ENCODE assay signal across 15 mouse cellular contexts in genomic region chr2:138708763-138709162, GRCm38 (mm10).
A peak's percentile ranks its signal among the peaks of the same experiment; 100 is the strongest.
DNase-seq lines count a peak whose midpoint lies in the region; ATAC-seq and TF ChIP-seq lines count a peak whose summit lies in the region.
"Had no signal": no experiment of that assay in that cellular context is flagged by ENCODE, and none has a peak within 500 bp of the region (broad histone marks: within the 10 kb centered on the region; RNA-seq: fewer than 3 reads in every experiment).

No protein-coding gene starts in this region.

- 4% methylated on average over 2 of the region's 2 CpGs for WGBS in kidney, embryonic 14.5 days
- WGBS in limb, embryonic 13.5 days, result 3% methylated on average over 2 of the region's 2 CpGs
- 28% methylated on average over 2 of the region's 2 CpGs for WGBS in limb, embryonic 10.5 days
- 4% methylated on average over 2 of the region's 2 CpGs for WGBS in neural tube, embryonic 14.5 days

- no peaks in the 10 kb centered on the region for H3K27me3 ChIP-seq in kidney, embryonic 14.5 days (ENCODE audit: control insufficient read depth, insufficient read depth, low read length)
- H3K27me3 ChIP-seq in limb, embryonic 13.5 days, result no peaks in the 10 kb centered on the region
- no peaks in the 10 kb centered on the region for H3K27me3 ChIP-seq in limb, embryonic 10.5 days (ENCODE audit: low read depth, poor library complexity, severe bottlenecking)
- H3K27me3 ChIP-seq in neural tube, embryonic 14.5 days (ENCODE audit: control insufficient read depth, insufficient read depth, low read length), result no peaks in the 10 kb centered on the region
- H3K27me3 ChIP-seq: embryonic facial prominence, embryonic 15.5 days; liver, embryonic 15.5 days had no signal

- ATAC-seq in kidney, embryonic 14.5 days (ENCODE audit: low FRiP score, low TSS enrichment), result peak; percentile 57; the same call in 1 of the 2 replicates
- no peak for ATAC-seq in limb, embryonic 13.5 days (ENCODE audit: low FRiP score, low read depth)
- peak; percentile 72 for ATAC-seq in neural tube, embryonic 14.5 days (ENCODE audit: low read depth)
- ATAC-seq: forebrain, embryonic 16.5 days; midbrain, embryonic 16.5 days had no signal

- no peak for TF ChIP-seq CTCF in embryonic fibroblast, embryonic 13.5 days (IDR thresholded peaks at IDR 0.05; ENCODE audit: borderline replicate concordance, insufficient read depth, low read length)

- H3K4me1 ChIP-seq in kidney, embryonic 14.5 days (ENCODE audit: control insufficient read depth, insufficient read depth, low read length), result peaks cover 2% of the 10 kb centered on the region; the same call in 1 of the 2 replicates
- H3K4me1 ChIP-seq in limb, embryonic 13.5 days, result no peaks in the 10 kb centered on the region
- no peaks in the 10 kb centered on the region for H3K4me1 ChIP-seq in limb, embryonic 10.5 days
- no peaks in the 10 kb centered on the region for H3K4me1 ChIP-seq in embryonic fibroblast, embryonic 13.5 days (ENCODE audit: control insufficient read depth, insufficient read depth, low read length)
- no peaks in the 10 kb centered on the region for H3K4me1 ChIP-seq in neural tube, embryonic 14.5 days (ENCODE audit: control insufficient read depth, insufficient read depth, low read length)
- H3K4me1 ChIP-seq: embryonic facial prominence, embryonic 15.5 days; liver, embryonic 15.5 days had no signal

- H3K9ac ChIP-seq in kidney, embryonic 14.5 days (ENCODE audit: low read depth, low read length), result no peak overlapping the region
- no peak overlapping the region for H3K9ac ChIP-seq in limb, embryonic 13.5 days
- no peak overlapping the region for H3K9ac ChIP-seq in neural tube, embryonic 14.5 days (replicated peaks; ENCODE audit: low read depth, low read length)
- H3K9ac ChIP-seq: embryonic facial prominence, embryonic 15.5 days; liver, embryonic 15.5 days had no signal

- H3K4me2 ChIP-seq in kidney, embryonic 14.5 days (replicated peaks; ENCODE audit: low read depth, low read length), result no peak overlapping the region
- no peak overlapping the region for H3K4me2 ChIP-seq in limb, embryonic 13.5 days (replicated peaks)
- H3K4me2 ChIP-seq in neural tube, embryonic 14.5 days (ENCODE audit: low read depth, low read length), result no peak overlapping the region
- H3K4me2 ChIP-seq: embryonic facial prominence, embryonic 15.5 days; liver, embryonic 15.5 days had no signal

- DNase-seq in kidney, adult 18-20 months, result no peak
- no peak for DNase-seq in limb, embryonic 10.5 days (ENCODE audit: low spot score)
- no peak for DNase-seq in c-Kit-positive CD71-positive TER-119-positive erythroid progenitor cells, embryonic 14.5 days (ENCODE audit: low spot score)
- DNase-seq in lung, postnatal 4 days, result no peak
- DNase-seq: cerebellum, adult 9-11 months; heart, postnatal 14 days; spleen, adult 18-20 months had no signal

- H3K9me3 ChIP-seq in kidney, embryonic 14.5 days (ENCODE audit: control insufficient read depth, low read length), result no peaks in the 10 kb centered on the region
- no peaks in the 10 kb centered on the region for H3K9me3 ChIP-seq in limb, embryonic 13.5 days
- no peaks in the 10 kb centered on the region for H3K9me3 ChIP-seq in limb, embryonic 10.5 days (replicated peaks)
- H3K9me3 ChIP-seq in neural tube, embryonic 14.5 days (ENCODE audit: control insufficient read depth, low read length), result no peaks in the 10 kb centered on the region
- H3K9me3 ChIP-seq: embryonic facial prominence, embryonic 15.5 days; liver, embryonic 15.5 days had no signal

- no peak overlapping the region for H3K27ac ChIP-seq in kidney, embryonic 14.5 days (ENCODE audit: low read depth, low read length)
- H3K27ac ChIP-seq in limb, embryonic 13.5 days, result peak overlapping the region; percentile 6; the same call in 1 of the 2 replicates
- H3K27ac ChIP-seq in limb, embryonic 10.5 days, result no peak overlapping the region
- H3K27ac ChIP-seq in embryonic fibroblast, embryonic 13.5 days (ENCODE audit: insufficient read depth, low read length), result peak overlapping the region; percentile 57; the same call in 1 of the 2 replicates
- no peak overlapping the region for H3K27ac ChIP-seq in neural tube, embryonic 14.5 days (ENCODE audit: low read depth, low read length)
- H3K27ac ChIP-seq: embryonic facial prominence, embryonic 15.5 days; liver, embryonic 15.5 days had no signal

- H3K4me3 ChIP-seq in kidney, embryonic 14.5 days (ENCODE audit: low read length), result no peak overlapping the region
- no peak overlapping the region for H3K4me3 ChIP-seq in limb, embryonic 13.5 days
- H3K4me3 ChIP-seq in limb, embryonic 10.5 days, result no peak overlapping the region
- H3K4me3 ChIP-seq in embryonic fibroblast, embryonic 13.5 days (ENCODE audit: insufficient read depth, low read length), result no peak overlapping the region
- H3K4me3 ChIP-seq in neural tube, embryonic 14.5 days (ENCODE audit: low read depth, low read length), result no peak overlapping the region
- H3K4me3 ChIP-seq: embryonic facial prominence, embryonic 15.5 days; liver, embryonic 15.5 days had no signal

- H3K36me3 ChIP-seq in kidney, embryonic 14.5 days (ENCODE audit: control insufficient read depth, insufficient read depth, low read length), result no peaks in the 10 kb centered on the region
- H3K36me3 ChIP-seq in limb, embryonic 13.5 days, result no peaks in the 10 kb centered on the region
- no peaks in the 10 kb centered on the region for H3K36me3 ChIP-seq in limb, embryonic 10.5 days
- no peaks in the 10 kb centered on the region for H3K36me3 ChIP-seq in neural tube, embryonic 14.5 days (ENCODE audit: control insufficient read depth, insufficient read depth, low read length)
- H3K36me3 ChIP-seq: embryonic facial prominence, embryonic 15.5 days; liver, embryonic 15.5 days had no signal

- no peak for TF ChIP-seq POLR2A in embryonic fibroblast, embryonic 13.5 days (IDR thresholded peaks at IDR 0.05; ENCODE audit: low read depth, low read length)

Comparison
In these comparisons a context has a peak if more than half of its experiments do, and no peak if none do; other contexts are left out.
1. H3K27ac ChIP-seq: peak in limb, embryonic 13.5 days (single experiment) and embryonic fibroblast, embryonic 13.5 days (single experiment); none in kidney, embryonic 14.5 days (single experiment), limb, embryonic 10.5 days (single experiment) and neural tube, embryonic 14.5 days (single experiment).